Comparison of ENCODE assay signal across 11 mouse cellular contexts in genomic region chr7:99572931-99573330, GRCm38 (mm10). TPM values are rescaled to one million over a fixed set of nuclear protein-coding genes. Genes with fewer than 3 reads are reported as not detected.
DNase-seq lines count a peak whose midpoint lies in the region; ATAC-seq lines count a peak whose summit lies in the region.
"Had no signal": no experiment of that assay in that cellular context is flagged by ENCODE, and none has a peak within 500 bp of the region (broad histone marks: within the 10 kb centered on the region; RNA-seq: fewer than 3 reads in every experiment).

No protein-coding gene starts in this region.

- H3K9ac ChIP-seq in forebrain, embryonic 12.5 days: no peak overlapping the region
- H3K9ac ChIP-seq in forebrain, embryonic 16.5 days (replicated peaks; ENCODE audit: low read depth, low read length): no peak overlapping the region
- H3K9ac ChIP-seq in midbrain, embryonic 13.5 days (replicated peaks): peak overlapping the region; percentile 6; the same call in 1 of the 2 replicates
- H3K9ac ChIP-seq in embryonic facial prominence, embryonic 14.5 days (ENCODE audit: low read depth, low read length): no peak overlapping the region
- H3K9ac ChIP-seq: heart, embryonic 15.5 days; limb, embryonic 12.5 days had no signal

- 50% methylated on average over 10 of the region's 10 CpGs for WGBS in forebrain, embryonic 12.5 days
- 37% methylated on average over 10 of the region's 10 CpGs for WGBS in forebrain, embryonic 16.5 days
- WGBS in midbrain, embryonic 13.5 days: 49% methylated on average over 10 of the region's 10 CpGs
- WGBS in midbrain, embryonic 10.5 days: 50% methylated on average over 10 of the region's 10 CpGs
- WGBS in embryonic facial prominence, embryonic 14.5 days: 36% methylated on average over 9 of the region's 10 CpGs

- no peak overlapping the region for H3K4me3 ChIP-seq in forebrain, embryonic 12.5 days (replicated peaks)
- no peak overlapping the region for H3K4me3 ChIP-seq in forebrain, embryonic 16.5 days (replicated peaks; ENCODE audit: low read length)
- H3K4me3 ChIP-seq in midbrain, embryonic 13.5 days (replicated peaks): no peak overlapping the region
- no peak overlapping the region for H3K4me3 ChIP-seq in midbrain, embryonic 10.5 days
- no peak overlapping the region for H3K4me3 ChIP-seq in embryonic facial prominence, embryonic 14.5 days (ENCODE audit: low read depth, low read length)
- H3K4me3 ChIP-seq: heart, embryonic 15.5 days; limb, embryonic 12.5 days had no signal

- 0 out of 2 replicates have a peak overlapping the region, but pooled peaks have one; percentile 13 for H3K27ac ChIP-seq in forebrain, embryonic 12.5 days
- H3K27ac ChIP-seq in forebrain, embryonic 16.5 days (ENCODE audit: low read length): no peak overlapping the region
- H3K27ac ChIP-seq in midbrain, embryonic 13.5 days: peak overlapping the region; percentile 16; the same call in 1 of the 2 replicates
- no peak overlapping the region; the same call in 1 of the 2 replicates for H3K27ac ChIP-seq in midbrain, embryonic 10.5 days (replicated peaks)
- H3K27ac ChIP-seq in embryonic facial prominence, embryonic 14.5 days (replicated peaks; ENCODE audit: low read depth, low read length): no peak overlapping the region
- H3K27ac ChIP-seq: heart, embryonic 15.5 days; limb, embryonic 12.5 days had no signal

- H3K36me3 ChIP-seq in forebrain, embryonic 12.5 days (replicated peaks): no peaks in the 10 kb centered on the region
- no peaks in the 10 kb centered on the region for H3K36me3 ChIP-seq in forebrain, embryonic 16.5 days (ENCODE audit: control insufficient read depth, insufficient read depth)
- H3K36me3 ChIP-seq in midbrain, embryonic 13.5 days: 0 out of 2 replicates have a peak, but pooled peaks cover 5% of the 10 kb centered on the region
- no peaks in the 10 kb centered on the region for H3K36me3 ChIP-seq in midbrain, embryonic 10.5 days
- H3K36me3 ChIP-seq in embryonic facial prominence, embryonic 14.5 days (ENCODE audit: control insufficient read depth, insufficient read depth, low read length): no peaks in the 10 kb centered on the region
- H3K36me3 ChIP-seq: heart, embryonic 15.5 days; limb, embryonic 12.5 days had no signal

- no peak for ATAC-seq in forebrain, embryonic 12.5 days (ENCODE audit: low FRiP score)
- ATAC-seq in forebrain, embryonic 16.5 days: no peak
- ATAC-seq in midbrain, embryonic 13.5 days: no peak
- peak; percentile 65 for ATAC-seq in embryonic facial prominence, embryonic 14.5 days (ENCODE audit: low read depth)

- no peak for DNase-seq in midbrain, embryonic 10.5 days (ENCODE audit: low spot score)
- DNase-seq in embryonic facial prominence, embryonic 14.5 days (ENCODE audit: low spot score): peak; percentile 40
- DNase-seq in thymus, postnatal 0 days (ENCODE audit: low spot score): peak; percentile 87
- DNase-seq in adrenal gland, postnatal 14 days: no peak
- no peak for DNase-seq in lung, postnatal 14 days

- H3K4me2 ChIP-seq in forebrain, embryonic 12.5 days: no peak overlapping the region
- no peak overlapping the region for H3K4me2 ChIP-seq in forebrain, embryonic 16.5 days (ENCODE audit: low read length)
- no peak overlapping the region for H3K4me2 ChIP-seq in midbrain, embryonic 13.5 days (replicated peaks)
- H3K4me2 ChIP-seq in embryonic facial prominence, embryonic 14.5 days (ENCODE audit: low read depth, low read length): no peak overlapping the region
- H3K4me2 ChIP-seq: heart, embryonic 15.5 days; limb, embryonic 12.5 days had no signal

- no peaks in the 10 kb centered on the region for H3K27me3 ChIP-seq in forebrain, embryonic 12.5 days
- no peaks in the 10 kb centered on the region for H3K27me3 ChIP-seq in forebrain, embryonic 16.5 days (replicated peaks; ENCODE audit: control insufficient read depth, insufficient read depth, low read length)
- no peaks in the 10 kb centered on the region for H3K27me3 ChIP-seq in midbrain, embryonic 13.5 days
- H3K27me3 ChIP-seq in midbrain, embryonic 10.5 days (ENCODE audit: low read depth, poor library complexity, severe bottlenecking): no peaks in the 10 kb centered on the region
- no peaks in the 10 kb centered on the region for H3K27me3 ChIP-seq in embryonic facial prominence, embryonic 14.5 days (replicated peaks; ENCODE audit: control insufficient read depth, insufficient read depth, low read length)
- H3K27me3 ChIP-seq: heart, embryonic 15.5 days; limb, embryonic 12.5 days had no signal

- peaks cover 15% of the 10 kb centered on the region; the same call in 1 of the 2 replicates for H3K4me1 ChIP-seq in forebrain, embryonic 12.5 days
- H3K4me1 ChIP-seq in forebrain, embryonic 16.5 days (replicated peaks; ENCODE audit: control insufficient read depth, insufficient read depth, low read length): 0 out of 2 replicates have a peak, but pooled peaks cover 4% of the 10 kb centered on the region
- H3K4me1 ChIP-seq in midbrain, embryonic 13.5 days (replicated peaks): peaks cover 16% of the 10 kb centered on the region
- H3K4me1 ChIP-seq in midbrain, embryonic 10.5 days: peaks cover 36% of the 10 kb centered on the region
- H3K4me1 ChIP-seq in embryonic facial prominence, embryonic 14.5 days (ENCODE audit: control insufficient read depth, insufficient read depth, low read length): 0 out of 2 replicates have a peak, but pooled peaks cover 5% of the 10 kb centered on the region

- H3K9me3 ChIP-seq in forebrain, embryonic 12.5 days: no peaks in the 10 kb centered on the region
- no peaks in the 10 kb centered on the region for H3K9me3 ChIP-seq in forebrain, embryonic 16.5 days (ENCODE audit: control insufficient read depth, low read length)
- no peaks in the 10 kb centered on the region for H3K9me3 ChIP-seq in midbrain, embryonic 13.5 days
- H3K9me3 ChIP-seq in midbrain, embryonic 10.5 days (replicated peaks): no peaks in the 10 kb centered on the region
- H3K9me3 ChIP-seq in embryonic facial prominence, embryonic 14.5 days (ENCODE audit: control insufficient read depth, low read length): no peaks in the 10 kb centered on the region
- H3K9me3 ChIP-seq: heart, embryonic 15.5 days; limb, embryonic 12.5 days had no signal

RNA-seq across cellular contexts. Expression of gene Arrb1, which starts 37.7 kb away (rescaled TPM):
- 10.8 and 12.2 TPM in 2 replicates for polyA plus RNA-seq in forebrain, embryonic 12.5 days (2016; fragmentation: Nextera tagmentation; extraction: Ambion mirVana)
- polyA plus RNA-seq in forebrain, embryonic 16.5 days (2015; fragmentation: Nextera tagmentation; extraction: Ambion mirVana): 16.3 and 18.1 TPM in 2 replicates
- 14.0 and 14.8 TPM in 2 replicates for polyA plus RNA-seq in midbrain, embryonic 13.5 days (2015; fragmentation: Nextera tagmentation; extraction: Ambion mirVana)
- 9.8 and 10.1 TPM in 2 replicates for polyA plus RNA-seq in midbrain, embryonic 10.5 days (2016; fragmentation: Nextera tagmentation; extraction: Ambion mirVana)
- polyA plus RNA-seq in embryonic facial prominence, embryonic 14.5 days (2014; fragmentation: Nextera tagmentation; extraction: Ambion mirVana): 2.8 and 3.8 TPM in 2 replicates
- 4.6 and 5.2 TPM in 2 replicates for polyA plus RNA-seq in thymus, postnatal 0 days (2015; fragmentation: Nextera tagmentation; extraction: Ambion mirVana)
- 48.9 and 57.9 TPM in 2 replicates for total RNA-seq in adrenal gland, postnatal 14 days (2021)

RNA-seq across cellular contexts. Expression of gene Tpbgl, which starts 54.0 kb away (rescaled TPM):
- 0.38 and 0.53 TPM in 2 replicates for polyA plus RNA-seq in forebrain, embryonic 12.5 days (2016; fragmentation: Nextera tagmentation; extraction: Ambion mirVana)
- polyA plus RNA-seq in forebrain, embryonic 16.5 days (2015; fragmentation: Nextera tagmentation; extraction: Ambion mirVana): 0.67 and 0.76 TPM in 2 replicates
- 0.64 and 1.0 TPM in 2 replicates for polyA plus RNA-seq in midbrain, embryonic 13.5 days (2015; fragmentation: Nextera tagmentation; extraction: Ambion mirVana)
- polyA plus RNA-seq in midbrain, embryonic 10.5 days (2016; fragmentation: Nextera tagmentation; extraction: Ambion mirVana): 0.32 and 0.79 TPM in 2 replicates
- 2.0 and 2.5 TPM in 2 replicates for polyA plus RNA-seq in embryonic facial prominence, embryonic 14.5 days (2014; fragmentation: Nextera tagmentation; extraction: Ambion mirVana)
- polyA plus RNA-seq in thymus, postnatal 0 days (2015; fragmentation: Nextera tagmentation; extraction: Ambion mirVana): 1.4 and 1.6 TPM in 2 replicates
- total RNA-seq in adrenal gland, postnatal 14 days (2021): 14.7 and 16.5 TPM in 2 replicates
- polyA plus RNA-seq: C2C12 had no signal

Comparison
In these comparisons a context has a peak if more than half of its experiments do, and no peak if none do; other contexts are left out.
1. H3K27ac ChIP-seq: peak in forebrain, embryonic 12.5 days (single experiment) and midbrain, embryonic 13.5 days (single experiment); none in forebrain, embryonic 16.5 days (single experiment), midbrain, embryonic 10.5 days (single experiment) and embryonic facial prominence, embryonic 14.5 days (single experiment).
2. DNase-seq: peak in embryonic facial prominence, embryonic 14.5 days (single experiment) and thymus, postnatal 0 days (single experiment); none in midbrain, embryonic 10.5 days (single experiment), adrenal gland, postnatal 14 days (single experiment) and lung, postnatal 14 days (single experiment).